ENCODE assay signal across 14 mouse cellular contexts in genomic region chr7:121572681-121573335, GRCm38 (mm10).
"Had no signal": no experiment of that assay in that cellular context is flagged by ENCODE, and none has a peak within 500 bp of the region (broad histone marks: within the 10 kb centered on the region; RNA-seq: fewer than 3 reads in every experiment).

No protein-coding gene starts in this region.

- H3K4me3 ChIP-seq: kidney, embryonic 15.5 days; limb, embryonic 13.5 days; midbrain, embryonic 13.5 days; myocyte; neural tube, embryonic 15.5 days had no signal

- DNase-seq: kidney, postnatal 14 days; layer of hippocampus, adult 9-11 months; layer of hippocampus, postnatal 36 days; lung, adult 18-20 months; right cerebral cortex, postnatal 4 days; spleen, adult 18-20 months; thymus, adult 2 months; thymus, postnatal 25 days had no signal

- H3K36me3 ChIP-seq: kidney, embryonic 15.5 days; limb, embryonic 13.5 days; midbrain, embryonic 13.5 days; neural tube, embryonic 15.5 days had no signal

- H3K27me3 ChIP-seq: kidney, embryonic 15.5 days; limb, embryonic 13.5 days; midbrain, embryonic 13.5 days; neural tube, embryonic 15.5 days had no signal

- H3K27ac ChIP-seq: kidney, embryonic 15.5 days; limb, embryonic 13.5 days; liver, embryonic 14.5 days; midbrain, embryonic 13.5 days; neural tube, embryonic 15.5 days had no signal

- H3K4me1 ChIP-seq: kidney, embryonic 15.5 days; limb, embryonic 13.5 days; midbrain, embryonic 13.5 days; neural tube, embryonic 15.5 days had no signal
